ENCODE assay signal across 8 mouse cellular contexts in genomic region chr16:56029661-56030082, GRCm38 (mm10). TPM values are rescaled to one million over a fixed set of nuclear protein-coding genes. Genes with fewer than 3 reads are reported as not detected.
A peak's percentile ranks its signal among the peaks of the same experiment; 100 is the strongest.
DNase-seq lines count a peak whose midpoint lies in the region; ATAC-seq and TF ChIP-seq lines count a peak whose summit lies in the region.

TSS of gene Pcnp (minus strand) at chr16:56029739.

- H3K4me3 ChIP-seq in embryonic facial prominence, embryonic 14.5 days (ENCODE audit: low read depth, low read length): peak within 1 kb of the TSS; percentile 94
- peak within 1 kb of the TSS; percentile 62 for H3K4me3 ChIP-seq in heart, adult 2 months
- H3K4me3 ChIP-seq in limb, embryonic 13.5 days: peak within 1 kb of the TSS; percentile 92
- H3K4me3 ChIP-seq in midbrain, embryonic 16.5 days (ENCODE audit: low read depth, low read length): peak within 1 kb of the TSS; percentile 76

- peak; percentile 86 for TF ChIP-seq EP300 in heart, adult 2 months (IDR thresholded peaks at IDR 0.05; ENCODE audit: insufficient read depth, low read depth, low read length)

- intact Hi-C loops in heart, adult 2 months (cut with DNase I): loop anchor here (1.0 to 2.0 kb wide), 2 partner anchors 45 to 55 kb away; no protein-coding TSS in a partner anchor

- peaks cover 17% of the 10 kb centered on the region for H3K4me1 ChIP-seq in embryonic facial prominence, embryonic 14.5 days (ENCODE audit: control insufficient read depth, insufficient read depth, low read length)
- H3K4me1 ChIP-seq in heart, adult 2 months (ENCODE audit: control insufficient read depth, insufficient read depth, low read length): peaks cover 3% of the 10 kb centered on the region; the same call in 1 of the 2 replicates
- H3K4me1 ChIP-seq in limb, embryonic 13.5 days: peaks cover 34% of the 10 kb centered on the region
- H3K4me1 ChIP-seq in midbrain, embryonic 16.5 days (ENCODE audit: control insufficient read depth, insufficient read depth, low read length): peaks cover 25% of the 10 kb centered on the region

- WGBS in embryonic facial prominence, embryonic 14.5 days: under 1% methylated on average over 39 of the region's 39 CpGs
- under 1% methylated on average over 39 of the region's 39 CpGs for WGBS in heart, adult 2 months
- WGBS in limb, embryonic 13.5 days: under 1% methylated on average over 39 of the region's 39 CpGs
- under 1% methylated on average over 39 of the region's 39 CpGs for WGBS in midbrain, embryonic 16.5 days

- no peaks in the 10 kb centered on the region for H3K27me3 ChIP-seq in embryonic facial prominence, embryonic 14.5 days (replicated peaks; ENCODE audit: control insufficient read depth, insufficient read depth, low read length)
- H3K27me3 ChIP-seq in heart, adult 2 months (ENCODE audit: control insufficient read depth, insufficient read depth, low read length): no peaks in the 10 kb centered on the region
- no peaks in the 10 kb centered on the region for H3K27me3 ChIP-seq in limb, embryonic 13.5 days
- H3K27me3 ChIP-seq in midbrain, embryonic 16.5 days (ENCODE audit: control insufficient read depth, insufficient read depth, low read depth, low read length): no peaks in the 10 kb centered on the region

- peaks cover 1% of the 10 kb centered on the region; the same call in 1 of the 2 replicates for H3K79me2 ChIP-seq in heart, adult 2 months (replicated peaks; ENCODE audit: control insufficient read depth, insufficient read depth, low read length)

- peak; percentile 99 for ATAC-seq in embryonic facial prominence, embryonic 14.5 days (ENCODE audit: low read depth)
- peak; percentile 100 for ATAC-seq in limb, embryonic 13.5 days (ENCODE audit: low FRiP score, low read depth)
- ATAC-seq in midbrain, embryonic 16.5 days: peak; percentile 100

- TF ChIP-seq CTCF in heart, adult 2 months (IDR thresholded peaks at IDR 0.05): no peak

- H3K27ac ChIP-seq in embryonic facial prominence, embryonic 14.5 days (replicated peaks; ENCODE audit: low read depth, low read length): peak within 1 kb of the TSS; percentile 94
- H3K27ac ChIP-seq in heart, adult 2 months: peak within 1 kb of the TSS; percentile 95
- peak within 1 kb of the TSS; percentile 90 for H3K27ac ChIP-seq in limb, embryonic 13.5 days
- peak within 1 kb of the TSS; percentile 95 for H3K27ac ChIP-seq in midbrain, embryonic 16.5 days (ENCODE audit: low read length)

- H3K9me3 ChIP-seq in embryonic facial prominence, embryonic 14.5 days (ENCODE audit: control insufficient read depth, low read length): no peaks in the 10 kb centered on the region
- no peaks in the 10 kb centered on the region for H3K9me3 ChIP-seq in limb, embryonic 13.5 days
- no peaks in the 10 kb centered on the region for H3K9me3 ChIP-seq in midbrain, embryonic 16.5 days (replicated peaks; ENCODE audit: control insufficient read depth, low read length, poor library complexity, severe bottlenecking)

- DNase-seq in 3T3-L1 (ENCODE audit: low read depth, low spot score): peak; percentile 99
- peak; percentile 94 for DNase-seq in adrenal gland, postnatal 4 days (ENCODE audit: low spot score in 2 of 2)
- peak; percentile 99 for DNase-seq in embryonic facial prominence, embryonic 14.5 days (ENCODE audit: low spot score)
- DNase-seq in heart, adult 2 months: peak; percentile 98 to 99
- DNase-seq in kidney, adult 8-10 months: peak; percentile 97
- peak; percentile 96 to 98 for DNase-seq in spleen, postnatal 10 days (ENCODE audit: low spot score in 2 of 2)

- peak; percentile 99 for TF ChIP-seq POLR2A in heart, adult 2 months (IDR thresholded peaks at IDR 0.05; ENCODE audit: insufficient read depth, low read depth, low read length)

- peak within 1 kb of the TSS; percentile 99 for H3K9ac ChIP-seq in embryonic facial prominence, embryonic 14.5 days (ENCODE audit: low read depth, low read length)
- H3K9ac ChIP-seq in heart, adult 2 months (ENCODE audit: low read depth, low read length): peak within 1 kb of the TSS; percentile 86
- peak within 1 kb of the TSS; percentile 97 for H3K9ac ChIP-seq in limb, embryonic 13.5 days
- peak within 1 kb of the TSS; percentile 96 for H3K9ac ChIP-seq in midbrain, embryonic 16.5 days (ENCODE audit: low read depth, low read length)

- peak within 1 kb of the TSS; percentile 80 for H3K4me2 ChIP-seq in embryonic facial prominence, embryonic 14.5 days (ENCODE audit: low read depth, low read length)
- H3K4me2 ChIP-seq in limb, embryonic 13.5 days (replicated peaks): peak within 1 kb of the TSS; percentile 74
- H3K4me2 ChIP-seq in midbrain, embryonic 16.5 days (ENCODE audit: low read length): peak within 1 kb of the TSS; percentile 85

- H3K36me3 ChIP-seq in embryonic facial prominence, embryonic 14.5 days (ENCODE audit: control insufficient read depth, insufficient read depth, low read length): peaks cover 37% of the 10 kb centered on the region
- peaks cover 23% of the 10 kb centered on the region for H3K36me3 ChIP-seq in heart, adult 2 months (ENCODE audit: control insufficient read depth, insufficient read depth, low read length)
- peaks cover 37% of the 10 kb centered on the region for H3K36me3 ChIP-seq in limb, embryonic 13.5 days
- H3K36me3 ChIP-seq in midbrain, embryonic 16.5 days (ENCODE audit: control insufficient read depth, insufficient read depth, low read length): peaks cover 7% of the 10 kb centered on the region

RNA-seq across cellular contexts. Expression of gene Pcnp, which starts in this region (rescaled TPM):
- 100 to 1,000 TPM; 104 to 109 TPM for total RNA-seq in adrenal gland, postnatal 4 days (2021)
- 220 and 227 TPM in 2 replicates for polyA plus RNA-seq in embryonic facial prominence, embryonic 14.5 days (2014; fragmentation: Nextera tagmentation; extraction: Ambion mirVana)
- total RNA-seq in heart, adult 2 months (2021): 10 to 100 TPM; 47.1 to 50.7 TPM
- 15.1 and 30.1 TPM in 2 replicates for polyA plus RNA-seq in heart, adult 2 months (2012; rRNA removed)
- 264 and 269 TPM in 2 replicates for polyA plus RNA-seq in limb, embryonic 13.5 days (2015; fragmentation: Nextera tagmentation; extraction: Ambion mirVana)
- polyA plus RNA-seq in midbrain, embryonic 16.5 days (2015; fragmentation: Nextera tagmentation; extraction: Ambion mirVana): 216 and 227 TPM in 2 replicates

Comparison
In these comparisons a context has a peak if more than half of its experiments do, and no peak if none do; other contexts are left out.
1. Peak in every context shown above with its lines: DNase-seq, ATAC-seq, H3K4me3 ChIP-seq and H3K27ac ChIP-seq.